Mouse (Mus musculus) olfactory bulb, adult 2 months (tissue): ENCODE data around the gene Omt2a.
"Not testable (repeated sequence)": the region's sequence is repeated elsewhere in the genome, so short reads cannot be mapped to it uniquely, and the experiment has no call there.

ENCODE experiments used
- CTCF ChIP-seq: fragments of 200-500 bp; IDR thresholded peaks from 2 replicates; pipeline ENCODE4 v1.5.1; 2012; ENCODE audit warnings: low read depth, mild to moderate bottlenecking, low read length, moderate library complexity; ENCODE audit not compliant: insufficient read depth
- POLR2A ChIP-seq: fragments of 200-500 bp; IDR thresholded peaks from 2 replicates; pipeline ENCODE4 v1.6.1; 2012; ENCODE audit warnings: mild to moderate bottlenecking, low read depth, low read length, moderate library complexity; ENCODE audit not compliant: insufficient read depth

GRCm38 (mm10) chr9:78340324-78340723, 25.7 kb upstream of the Omt2a start:
- TF ChIP-seq CTCF, result peak; percentile 60; the same call in 1 of the 2 replicates
- TF ChIP-seq POLR2A, result not testable (repeated sequence)
